Mouse (Mus musculus): ENCODE measurements around the gene Fcor. TPM values are rescaled to one million over a fixed set of nuclear protein-coding genes. Genes with fewer than 3 reads are reported as not detected.

Gene Fcor
- polyA plus RNA-seq (2012; ENCODE audit: insufficient read depth, low replicate concordance): 2.8 TPM in 1 of 2 replicates, not detected in the other

- peak within 1 kb of the TSS; percentile 94 for H3K4me3 ChIP-seq (replicated peaks)
- no peaks in the 10 kb centered on the region for H3K9me3 ChIP-seq
- peaks cover 53% of the 10 kb centered on the region for H3K4me1 ChIP-seq
- TF ChIP-seq GATA1 (IDR thresholded peaks at IDR 0.05; ENCODE audit: borderline replicate concordance, low read length) (no peak), FLI1 (IDR thresholded peaks at IDR 0.05; ENCODE audit: low read length) (no peak)
- H3K27me3 ChIP-seq (replicated peaks): peaks cover 2% of the 10 kb centered on the region
- H3K36me3 ChIP-seq (replicated peaks; ENCODE audit: low read length): no peaks in the 10 kb centered on the region
Observed at GRCm38 (mm10) chr8:3671980-3672491, at the start of gene Fcor. Gene Fcor (minus strand): TSS chr8:3672362.

GRCm38 (mm10) chr8:3721041-3721440 lies 48.9 kb upstream of the Fcor start:
- no peaks in the 10 kb centered on the region for H3K9me3 ChIP-seq
- peaks cover 47% of the 10 kb centered on the region for H3K4me1 ChIP-seq
- no peaks in the 10 kb centered on the region for H3K36me3 ChIP-seq (replicated peaks; ENCODE audit: low read length)
- no peak overlapping the region for H3K4me3 ChIP-seq (replicated peaks)
- peaks cover 5% of the 10 kb centered on the region for H3K27me3 ChIP-seq (replicated peaks)
- TF ChIP-seq FLI1 (IDR thresholded peaks at IDR 0.05; ENCODE audit: low read length) (no peak), GATA1 (IDR thresholded peaks at IDR 0.05; ENCODE audit: borderline replicate concordance, low read length) (no peak)

- TF ChIP-seq FLI1 (IDR thresholded peaks at IDR 0.05; ENCODE audit: low read length) (no peak), GATA1 (IDR thresholded peaks at IDR 0.05; ENCODE audit: borderline replicate concordance, low read length) (no peak)
- peaks cover 5% of the 10 kb centered on the region for H3K27me3 ChIP-seq (replicated peaks)
- peak within 1 kb of the TSS; percentile 72 for H3K4me3 ChIP-seq (replicated peaks)
- H3K9me3 ChIP-seq: no peaks in the 10 kb centered on the region
- H3K36me3 ChIP-seq (replicated peaks; ENCODE audit: low read length): no peaks in the 10 kb centered on the region
- H3K4me1 ChIP-seq: peaks cover 47% of the 10 kb centered on the region
Observed at GRCm38 (mm10) chr8:3720551-3720950, 48.4 kb upstream of the Fcor start, which contains the start of gene Clec4g. Gene Clec4g (minus strand): TSS chr8:3720651.

- Histone ChIP-seq H3K27me3 (replicated peaks) (peaks cover 5% of the 10 kb centered on the region), H3K4me3 (replicated peaks) (peak overlapping the region; percentile 7), H3K4me1 (peaks cover 44% of the 10 kb centered on the region), H3K9me3 (no peaks in the 10 kb centered on the region), H3K36me3 (replicated peaks; ENCODE audit: low read length) (no peaks in the 10 kb centered on the region)
- no peak for TF ChIP-seq GATA1 (IDR thresholded peaks at IDR 0.05; ENCODE audit: borderline replicate concordance, low read length)
- TF ChIP-seq FLI1 (IDR thresholded peaks at IDR 0.05; ENCODE audit: low read length): no peak
Observed at GRCm38 (mm10) chr8:3718559-3718958, 46.4 kb upstream of the Fcor start.

- H3K4me1 ChIP-seq: peaks cover 44% of the 10 kb centered on the region
- TF ChIP-seq GATA1 (IDR thresholded peaks at IDR 0.05; ENCODE audit: borderline replicate concordance, low read length) (no peak), FLI1 (IDR thresholded peaks at IDR 0.05; ENCODE audit: low read length) (no peak)
- H3K27me3 ChIP-seq (replicated peaks): peaks cover 5% of the 10 kb centered on the region
- H3K4me3 ChIP-seq (replicated peaks): no peak overlapping the region
- no peaks in the 10 kb centered on the region for H3K9me3 ChIP-seq
- no peaks in the 10 kb centered on the region for H3K36me3 ChIP-seq (replicated peaks; ENCODE audit: low read length)
Observed at GRCm38 (mm10) chr8:3717321-3717954, 45.3 kb upstream of the Fcor start.

GRCm38 (mm10) chr8:3711646-3712045 lies 39.5 kb upstream of the Fcor start:
- no peaks in the 10 kb centered on the region for H3K9me3 ChIP-seq
- peaks cover 11% of the 10 kb centered on the region for H3K27me3 ChIP-seq (replicated peaks)
- TF ChIP-seq FLI1 (IDR thresholded peaks at IDR 0.05; ENCODE audit: low read length): no peak
- TF ChIP-seq GATA1 (IDR thresholded peaks at IDR 0.05; ENCODE audit: borderline replicate concordance, low read length): no peak; the same call in 2 of the 3 replicates
- H3K4me1 ChIP-seq: peaks cover 59% of the 10 kb centered on the region
- H3K36me3 ChIP-seq (replicated peaks; ENCODE audit: low read length): no peaks in the 10 kb centered on the region
- peak overlapping the region; percentile 84 for H3K4me3 ChIP-seq (replicated peaks)

- no peak for TF ChIP-seq FLI1 (IDR thresholded peaks at IDR 0.05; ENCODE audit: low read length)
- TF ChIP-seq GATA1 (IDR thresholded peaks at IDR 0.05; ENCODE audit: borderline replicate concordance, low read length): no peak
- peak overlapping the region; percentile 14 for H3K4me3 ChIP-seq (replicated peaks)
- no peaks in the 10 kb centered on the region for H3K9me3 ChIP-seq
- H3K4me1 ChIP-seq: peaks cover 67% of the 10 kb centered on the region
- H3K36me3 ChIP-seq (replicated peaks; ENCODE audit: low read length): no peaks in the 10 kb centered on the region
- H3K27me3 ChIP-seq (replicated peaks): peaks cover 9% of the 10 kb centered on the region
Observed at GRCm38 (mm10) chr8:3710312-3710711, 38.1 kb upstream of the Fcor start.

- TF ChIP-seq GATA1 (IDR thresholded peaks at IDR 0.05; ENCODE audit: borderline replicate concordance, low read length): no peak
- no peak for TF ChIP-seq FLI1 (IDR thresholded peaks at IDR 0.05; ENCODE audit: low read length)
- Histone ChIP-seq H3K4me3 (replicated peaks) (no peak overlapping the region), H3K27me3 (replicated peaks) (peaks cover 9% of the 10 kb centered on the region)
Observed at GRCm38 (mm10) chr8:3707611-3708010, 35.4 kb upstream of the Fcor start.

GRCm38 (mm10) chr8:3705711-3706110 lies 33.5 kb upstream of the Fcor start:
- Histone ChIP-seq H3K36me3 (replicated peaks; ENCODE audit: low read length) (no peaks in the 10 kb centered on the region), H3K27me3 (replicated peaks) (peaks cover 9% of the 10 kb centered on the region), H3K4me3 (replicated peaks) (no peak overlapping the region), H3K9me3 (no peaks in the 10 kb centered on the region), H3K4me1 (peaks cover 63% of the 10 kb centered on the region)
- TF ChIP-seq GATA1 (IDR thresholded peaks at IDR 0.05; ENCODE audit: borderline replicate concordance, low read length) (no peak), FLI1 (IDR thresholded peaks at IDR 0.05; ENCODE audit: low read length) (no peak)

More at GRCm38 (mm10) chr8:3707611-3708010, 35.4 kb upstream of the Fcor start:
- Histone ChIP-seq H3K4me1 (peaks cover 69% of the 10 kb centered on the region), H3K36me3 (replicated peaks; ENCODE audit: low read length) (no peaks in the 10 kb centered on the region), H3K9me3 (no peaks in the 10 kb centered on the region)

GRCm38 (mm10) chr8:3701491-3701890 lies 29.3 kb upstream of the Fcor start:
- no peak for TF ChIP-seq GATA1 (IDR thresholded peaks at IDR 0.05; ENCODE audit: borderline replicate concordance, low read length)
- TF ChIP-seq FLI1 (IDR thresholded peaks at IDR 0.05; ENCODE audit: low read length): no peak
- Histone ChIP-seq H3K4me1 (peaks cover 42% of the 10 kb centered on the region), H3K4me3 (replicated peaks) (no peak overlapping the region), H3K36me3 (replicated peaks; ENCODE audit: low read length) (no peaks in the 10 kb centered on the region), H3K9me3 (no peaks in the 10 kb centered on the region), H3K27me3 (replicated peaks) (peaks cover 10% of the 10 kb centered on the region)

All from megakaryocyte, embryonic 14.5 days (primary cell).